Mouse (Mus musculus) CD8-positive naive resting alpha-beta T cell, adult 2 months (primary cell): ENCODE data around the gene Kcnb1.
A peak's percentile ranks its signal among the peaks of the same experiment; 100 is the strongest.
"Not testable (repeated sequence)": the region's sequence is repeated elsewhere in the genome, so short reads cannot be mapped to it uniquely, and the experiment has no call there.

Experiments
- DNase-seq, 2 experiments: peaks; one replicate each; pipeline ENCODE4 v3.0.0; 2022; ENCODE audit warnings: low read depth in 2 of 2, low spot score in 2 of 2

Kcnb1 gene

GRCm38 (mm10) chr2:167205918-167206629 lies 16.1 kb upstream of the Kcnb1 start:
- no peak for DNase-seq

GRCm38 (mm10) chr2:167204686-167205085 lies 14.7 kb upstream of the Kcnb1 start:
- not testable (repeated sequence) for DNase-seq

- no peak for DNase-seq
Observed at GRCm38 (mm10) chr2:167203505-167204166, 13.7 kb upstream of the Kcnb1 start.

- no peak for DNase-seq
Observed at GRCm38 (mm10) chr2:167201463-167202291, 11.7 kb upstream of the Kcnb1 start.

- DNase-seq = no peak
Observed at GRCm38 (mm10) chr2:167198660-167199427, 8.9 kb upstream of the Kcnb1 start.

- DNase-seq = no peak
Observed at GRCm38 (mm10) chr2:167193361-167193760, 3.4 kb upstream of the Kcnb1 start.

- DNase-seq = no peak
Observed at GRCm38 (mm10) chr2:167189291-167190075, 472 bp downstream of the Kcnb1 start.

GRCm38 (mm10) chr2:167188315-167189207 lies 1.4 kb downstream of the Kcnb1 start:
- DNase-seq = peak in 1 of 2 experiments; percentile 30

- DNase-seq = no peak
Observed at GRCm38 (mm10) chr2:167187119-167187518, 2.8 kb downstream of the Kcnb1 start.

GRCm38 (mm10) chr2:167186544-167186943 lies 3.4 kb downstream of the Kcnb1 start:
- DNase-seq = no peak

- DNase-seq = no peak
Observed at GRCm38 (mm10) chr2:167186003-167186402, 4.0 kb downstream of the Kcnb1 start.

GRCm38 (mm10) chr2:167185432-167185831 lies 4.5 kb downstream of the Kcnb1 start:
- DNase-seq = no peak

GRCm38 (mm10) chr2:167181662-167182389 lies 8.1 kb downstream of the Kcnb1 start:
- no peak for DNase-seq

GRCm38 (mm10) chr2:167181096-167181495 lies 8.9 kb downstream of the Kcnb1 start:
- DNase-seq = no peak

GRCm38 (mm10) chr2:167179301-167179700 lies 10.7 kb downstream of the Kcnb1 start:
- no peak for DNase-seq

- no peak for DNase-seq
Observed at GRCm38 (mm10) chr2:167177231-167177641, 12.7 kb downstream of the Kcnb1 start.

GRCm38 (mm10) chr2:167175284-167175683 lies 14.7 kb downstream of the Kcnb1 start:
- no peak for DNase-seq

GRCm38 (mm10) chr2:167173051-167173875 lies 16.7 kb downstream of the Kcnb1 start:
- no peak for DNase-seq
